Mouse (Mus musculus): ENCODE data around the gene Sytl3. TPM values are rescaled to one million over a fixed set of nuclear protein-coding genes. Genes with fewer than 3 reads are reported as not detected.

The Sytl3 gene
- polyA plus RNA-seq, 1 experiment from 2014 or later, result 3.9 TPM

DNA sequence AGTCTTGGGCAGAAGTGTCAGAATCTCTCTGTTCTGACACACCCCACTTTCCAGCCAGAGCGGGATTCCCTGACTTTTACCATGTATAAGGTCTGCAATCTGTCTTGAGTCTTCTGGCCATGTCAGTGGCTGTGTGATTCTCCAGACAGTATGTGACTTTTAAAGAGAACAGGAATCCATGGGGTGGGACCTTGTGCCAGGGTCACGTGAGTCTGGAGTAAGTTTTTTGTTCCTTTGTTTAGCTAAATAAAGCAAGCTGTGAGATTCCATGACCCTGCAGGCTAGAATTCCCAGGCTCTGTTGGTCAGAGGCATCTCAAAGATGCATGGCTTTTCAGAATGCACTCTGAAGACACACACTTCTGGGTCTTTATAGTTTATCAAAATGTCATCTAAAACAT lies 107.0 kb downstream of the Sytl3 start:
- 30% methylated on average over 2 of the region's 2 CpGs for WGBS
- Histone ChIP-seq H3K4me2 (ENCODE audit: low read depth, low read length) (no peak overlapping the region), H3K4me1 (ENCODE audit: control insufficient read depth, insufficient read depth, low read length) (peaks cover 53% of the 10 kb centered on the region), H3K9me3 (ENCODE audit: control insufficient read depth, low read length) (no peaks in the 10 kb centered on the region), H3K27me3 (replicated peaks; ENCODE audit: control insufficient read depth, insufficient read depth, low read length) (no peaks in the 10 kb centered on the region), H3K36me3 (ENCODE audit: control insufficient read depth, insufficient read depth, low read length) (no peaks in the 10 kb centered on the region), H3K27ac (ENCODE audit: low read length) (peak overlapping the region; percentile 79; the same call in 1 of the 2 replicates), H3K9ac (ENCODE audit: low read depth, low read length) (no peak overlapping the region), H3K4me3 (ENCODE audit: low read length) (no peak overlapping the region)
- ATAC-seq, result no peak

- H3K27ac ChIP-seq (ENCODE audit: low read length), result peak overlapping the region; percentile 79
- no peaks in the 10 kb centered on the region for H3K36me3 ChIP-seq (ENCODE audit: control insufficient read depth, insufficient read depth, low read length)
- no peaks in the 10 kb centered on the region for H3K9me3 ChIP-seq (ENCODE audit: control insufficient read depth, low read length)
- H3K4me1 ChIP-seq (ENCODE audit: control insufficient read depth, insufficient read depth, low read length), result peaks cover 60% of the 10 kb centered on the region
- no peaks in the 10 kb centered on the region for H3K27me3 ChIP-seq (replicated peaks; ENCODE audit: control insufficient read depth, insufficient read depth, low read length)
- peak; percentile 81 for ATAC-seq
- 45% methylated on average over 4 of the region's 4 CpGs for WGBS
- H3K4me2 ChIP-seq (ENCODE audit: low read depth, low read length), result no peak overlapping the region
- no peak overlapping the region for H3K4me3 ChIP-seq (ENCODE audit: low read length)
- H3K9ac ChIP-seq (ENCODE audit: low read depth, low read length), result no peak overlapping the region
Observed at GRCm38 (mm10) chr17:6766823-6767222, 107.9 kb downstream of the Sytl3 start.

DNA sequence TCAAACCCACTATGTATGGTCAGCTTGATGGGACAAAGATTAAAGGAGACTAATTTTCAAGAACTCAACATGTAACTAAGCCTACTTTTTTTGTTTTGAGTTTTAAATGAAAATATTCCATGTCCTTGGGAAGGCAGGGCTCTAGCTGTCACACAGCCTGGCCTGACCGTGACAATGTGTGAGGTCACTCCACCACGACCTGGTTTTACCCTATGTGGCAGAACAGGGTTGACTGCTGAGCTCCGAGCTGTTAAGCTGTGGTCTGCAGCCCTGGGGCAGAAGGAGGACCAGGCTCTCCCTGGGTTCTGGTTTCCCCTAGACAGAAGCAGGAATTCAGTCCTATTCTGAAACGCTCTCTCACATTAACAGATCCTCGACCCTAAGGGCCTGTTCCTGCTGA lies 108.9 kb downstream of the Sytl3 start:
- H3K9me3 ChIP-seq (ENCODE audit: control insufficient read depth, low read length), result no peaks in the 10 kb centered on the region
- H3K27ac ChIP-seq (ENCODE audit: low read length), result peak overlapping the region; percentile 68
- no peaks in the 10 kb centered on the region for H3K36me3 ChIP-seq (ENCODE audit: control insufficient read depth, insufficient read depth, low read length)
- no peak overlapping the region for H3K4me2 ChIP-seq (ENCODE audit: low read depth, low read length)
- no peak overlapping the region for H3K4me3 ChIP-seq (ENCODE audit: low read length)
- no peaks in the 10 kb centered on the region for H3K27me3 ChIP-seq (replicated peaks; ENCODE audit: control insufficient read depth, insufficient read depth, low read length)
- H3K4me1 ChIP-seq (ENCODE audit: control insufficient read depth, insufficient read depth, low read length), result peaks cover 62% of the 10 kb centered on the region
- H3K9ac ChIP-seq (ENCODE audit: low read depth, low read length), result peak overlapping the region; percentile 44; the same call in 1 of the 2 replicates
- WGBS, result 55% methylated on average over 5 of the region's 5 CpGs
- ATAC-seq, result no peak

GRCm38 (mm10) chr17:6768301-6768788 lies 109.5 kb downstream of the Sytl3 start:
- 73% methylated on average over 5 of the region's 5 CpGs for WGBS
- Histone ChIP-seq H3K9ac (ENCODE audit: low read depth, low read length) (peak overlapping the region; percentile 44; the same call in 1 of the 2 replicates), H3K36me3 (ENCODE audit: control insufficient read depth, insufficient read depth, low read length) (no peaks in the 10 kb centered on the region), H3K9me3 (ENCODE audit: control insufficient read depth, low read length) (no peaks in the 10 kb centered on the region), H3K27me3 (replicated peaks; ENCODE audit: control insufficient read depth, insufficient read depth, low read length) (no peaks in the 10 kb centered on the region), H3K4me1 (ENCODE audit: control insufficient read depth, insufficient read depth, low read length) (peaks cover 61% of the 10 kb centered on the region), H3K4me3 (ENCODE audit: low read length) (no peak overlapping the region), H3K27ac (ENCODE audit: low read length) (peak overlapping the region; percentile 68), H3K4me2 (ENCODE audit: low read depth, low read length) (no peak overlapping the region)
- peak; percentile 5; the same call in 1 of the 2 replicates for ATAC-seq

DNA sequence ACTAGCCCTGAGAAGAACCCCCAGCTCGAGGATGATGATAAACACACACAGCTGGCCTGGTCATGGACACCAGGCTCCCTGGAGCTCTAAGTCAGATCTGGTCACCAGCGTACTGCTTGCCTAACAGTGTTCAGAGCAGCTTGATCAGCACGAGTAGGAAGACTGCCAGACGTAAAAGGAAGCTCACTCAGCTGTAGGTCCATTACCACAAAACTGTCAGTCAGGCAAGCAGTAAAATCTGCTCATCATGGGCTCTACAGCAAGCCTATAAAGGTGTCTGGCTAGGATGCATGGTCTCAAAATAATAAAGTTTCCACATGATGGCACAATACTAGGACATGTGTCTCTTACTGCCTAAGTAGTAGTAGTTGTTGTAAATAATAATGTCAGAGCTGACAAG lies 110.7 kb downstream of the Sytl3 start:
- Histone ChIP-seq H3K36me3 (ENCODE audit: control insufficient read depth, insufficient read depth, low read length) (no peaks in the 10 kb centered on the region), H3K9ac (ENCODE audit: low read depth, low read length) (no peak overlapping the region), H3K27me3 (replicated peaks; ENCODE audit: control insufficient read depth, insufficient read depth, low read length) (no peaks in the 10 kb centered on the region), H3K27ac (ENCODE audit: low read length) (no peak overlapping the region), H3K4me1 (ENCODE audit: control insufficient read depth, insufficient read depth, low read length) (peaks cover 60% of the 10 kb centered on the region), H3K4me3 (ENCODE audit: low read length) (no peak overlapping the region), H3K9me3 (ENCODE audit: control insufficient read depth, low read length) (no peaks in the 10 kb centered on the region), H3K4me2 (ENCODE audit: low read depth, low read length) (no peak overlapping the region)
- WGBS, result 29% methylated on average over 4 of the region's 4 CpGs
- ATAC-seq, result no peak

GRCm38 (mm10) chr17:6771661-6772489 lies 113.0 kb downstream of the Sytl3 start:
- no peaks in the 10 kb centered on the region for H3K36me3 ChIP-seq (ENCODE audit: control insufficient read depth, insufficient read depth, low read length)
- H3K9ac ChIP-seq (ENCODE audit: low read depth, low read length), result peak overlapping the region; percentile 46; the same call in 1 of the 2 replicates
- H3K27ac ChIP-seq (ENCODE audit: low read length), result peak overlapping the region; percentile 57
- H3K4me2 ChIP-seq (ENCODE audit: low read depth, low read length), result no peak overlapping the region
- H3K4me1 ChIP-seq (ENCODE audit: control insufficient read depth, insufficient read depth, low read length), result peaks cover 46% of the 10 kb centered on the region
- no peak for ATAC-seq
- no peaks in the 10 kb centered on the region for H3K27me3 ChIP-seq (replicated peaks; ENCODE audit: control insufficient read depth, insufficient read depth, low read length)
- WGBS, result 66% methylated on average over 16 of the region's 16 CpGs
- no peak overlapping the region for H3K4me3 ChIP-seq (ENCODE audit: low read length)
- no peaks in the 10 kb centered on the region for H3K9me3 ChIP-seq (ENCODE audit: control insufficient read depth, low read length)

DNA sequence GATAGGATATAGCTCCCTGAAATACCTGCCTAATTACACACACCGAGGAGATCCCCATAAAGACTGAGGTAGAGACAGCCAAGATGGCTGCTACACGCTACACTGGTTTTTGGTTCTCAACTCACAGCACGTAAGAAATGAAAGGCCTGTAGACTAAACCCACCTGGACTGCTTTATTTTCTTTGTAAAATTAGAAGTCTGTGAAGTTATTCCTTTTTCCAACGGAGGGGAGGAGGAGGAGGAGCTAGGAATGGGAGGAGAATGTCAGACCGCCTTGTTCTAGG lies 113.5 kb downstream of the Sytl3 start:
- ATAC-seq, result no peak
- WGBS, result 60% methylated on average over 5 of the region's 5 CpGs
- Histone ChIP-seq H3K4me2 (ENCODE audit: low read depth, low read length) (no peak overlapping the region), H3K9me3 (ENCODE audit: control insufficient read depth, low read length) (no peaks in the 10 kb centered on the region), H3K27me3 (replicated peaks; ENCODE audit: control insufficient read depth, insufficient read depth, low read length) (no peaks in the 10 kb centered on the region), H3K9ac (ENCODE audit: low read depth, low read length) (no peak overlapping the region), H3K4me1 (ENCODE audit: control insufficient read depth, insufficient read depth, low read length) (peaks cover 47% of the 10 kb centered on the region), H3K27ac (ENCODE audit: low read length) (peak overlapping the region; percentile 57), H3K4me3 (ENCODE audit: low read length) (no peak overlapping the region), H3K36me3 (ENCODE audit: control insufficient read depth, insufficient read depth, low read length) (no peaks in the 10 kb centered on the region)

DNA sequence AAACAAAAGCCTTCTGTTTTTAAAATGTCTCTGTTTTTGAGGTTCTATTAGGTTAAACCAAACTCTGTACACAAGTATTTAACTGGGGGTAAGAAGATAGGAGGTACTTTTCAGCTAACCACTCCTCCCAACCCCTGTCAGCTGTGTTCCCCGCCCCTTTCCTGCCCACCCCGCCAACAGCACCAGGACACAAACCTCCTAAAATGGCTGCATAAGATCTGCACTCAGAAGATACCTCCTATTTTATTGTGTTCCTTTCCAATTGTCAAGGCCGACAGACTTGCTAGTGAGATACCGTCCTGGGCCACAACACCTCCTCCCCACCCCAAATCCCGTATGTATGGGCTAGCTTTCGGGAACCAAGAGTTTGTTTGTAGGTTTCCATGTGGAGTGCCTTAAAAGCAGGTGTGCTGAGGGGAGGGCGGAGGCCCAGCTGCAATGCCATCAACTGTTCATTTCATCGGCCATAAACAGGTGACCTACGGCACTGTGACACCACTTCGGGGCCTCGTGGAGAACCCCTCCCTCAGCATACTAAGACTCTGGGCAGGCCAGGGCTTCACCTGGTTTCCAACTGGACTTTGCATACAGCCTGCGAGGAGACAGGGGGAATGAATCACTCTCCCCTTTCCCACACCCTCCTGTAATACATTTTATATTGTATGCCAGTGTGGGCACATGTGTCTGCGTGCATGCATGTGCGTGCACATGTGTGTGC lies 114.5 kb downstream of the Sytl3 start:
- Histone ChIP-seq H3K9ac (ENCODE audit: low read depth, low read length) (no peak overlapping the region), H3K9me3 (ENCODE audit: control insufficient read depth, low read length) (no peaks in the 10 kb centered on the region), H3K27me3 (replicated peaks; ENCODE audit: control insufficient read depth, insufficient read depth, low read length) (no peaks in the 10 kb centered on the region), H3K4me3 (ENCODE audit: low read length) (no peak overlapping the region), H3K4me1 (ENCODE audit: control insufficient read depth, insufficient read depth, low read length) (peaks cover 43% of the 10 kb centered on the region), H3K36me3 (ENCODE audit: control insufficient read depth, insufficient read depth, low read length) (no peaks in the 10 kb centered on the region), H3K4me2 (ENCODE audit: low read depth, low read length) (0 out of 2 replicates have a peak overlapping the region, but pooled peaks have one; percentile 11), H3K27ac (ENCODE audit: low read length) (peak overlapping the region; percentile 57)
- 60% methylated on average over 14 of the region's 14 CpGs for WGBS
- ATAC-seq, result peak; percentile 73

GRCm38 (mm10) chr17:6775221-6775620 lies 116.3 kb downstream of the Sytl3 start:
- Histone ChIP-seq H3K4me2 (ENCODE audit: low read depth, low read length) (no peak overlapping the region), H3K27ac (ENCODE audit: low read length) (no peak overlapping the region), H3K4me1 (ENCODE audit: control insufficient read depth, insufficient read depth, low read length) (peaks cover 37% of the 10 kb centered on the region), H3K9ac (ENCODE audit: low read depth, low read length) (no peak overlapping the region), H3K27me3 (replicated peaks; ENCODE audit: control insufficient read depth, insufficient read depth, low read length) (no peaks in the 10 kb centered on the region), H3K9me3 (ENCODE audit: control insufficient read depth, low read length) (no peaks in the 10 kb centered on the region), H3K4me3 (ENCODE audit: low read length) (no peak overlapping the region), H3K36me3 (ENCODE audit: control insufficient read depth, insufficient read depth, low read length) (no peaks in the 10 kb centered on the region)
- 76% methylated on average over 9 of the region's 9 CpGs for WGBS
- no peak for ATAC-seq

Measured in intestine, embryonic 16.5 days (tissue).